Mouse (Mus musculus): ENCODE measurements around the gene Entpd5. TPM values are rescaled to one million over a fixed set of nuclear protein-coding genes. Genes with fewer than 3 reads are reported as not detected.
"Not testable (repeated sequence)": the region's sequence is repeated elsewhere in the genome, so short reads cannot be mapped to it uniquely, and the experiment has no call there.

Entpd5 gene
- polyA plus RNA-seq, 1 experiment: 21.3 TPM

- DNase-seq (ENCODE audit: extremely low spot score in 1 of 2, low spot score in 1 of 2): not testable (repeated sequence)
These were observed 50.1 kb downstream of the Entpd5 start for GRCm38 (mm10) chr12:84358699-84359098.

- DNase-seq (ENCODE audit: extremely low spot score in 1 of 2, low spot score in 1 of 2): peak in 1 of 2 experiments; percentile 15
These were observed 61.6 kb downstream of the Entpd5 start for GRCm38 (mm10) chr12:84347192-84347591.

GRCm38 (mm10) chr12:84336963-84337625, 71.7 kb downstream of the Entpd5 start:
- no peak for DNase-seq (ENCODE audit: extremely low spot score in 1 of 2, low spot score in 1 of 2)

- no peak for DNase-seq (ENCODE audit: extremely low spot score in 1 of 2, low spot score in 1 of 2)
These were observed 81.7 kb downstream of the Entpd5 start for GRCm38 (mm10) chr12:84327111-84327512.

Other genes with a start within 250 kb of the Entpd5 start
- 8.6 and 8.7 TPM in 2 replicates for gene Elmsan1, start 190.1 kb downstream of the Entpd5 start, polyA plus RNA-seq (2012; rRNA removed)
- 34.4 and 39.4 TPM in 2 replicates for gene Ptgr2, start 123.8 kb downstream of the Entpd5 start, polyA plus RNA-seq (2012; rRNA removed)
- gene Zfp410, start 92.2 kb downstream of the Entpd5 start, polyA plus RNA-seq (2012; rRNA removed): 36.9 and 37.2 TPM in 2 replicates
- 34.9 and 38.8 TPM in 2 replicates for gene Coq6, start 47.4 kb downstream of the Entpd5 start, polyA plus RNA-seq (2012; rRNA removed)
- gene Fam161b, start 47.2 kb downstream of the Entpd5 start, polyA plus RNA-seq (2012; rRNA removed): 15.1 and 15.5 TPM in 2 replicates
- 7.2 and 8.5 TPM in 2 replicates for gene Bbof1, start within 50 bp of the Entpd5 start, polyA plus RNA-seq (2012; rRNA removed)
- gene Rnf113a2, start 8.2 kb upstream of the Entpd5 start, polyA plus RNA-seq (2012; rRNA removed): 15.1 and 18.3 TPM in 2 replicates
- 49.0 and 56.4 TPM in 2 replicates for gene Aldh6a1, start 42.0 kb upstream of the Entpd5 start, polyA plus RNA-seq (2012; rRNA removed)
- gene Lin52, start 42.4 kb upstream of the Entpd5 start, polyA plus RNA-seq (2012; rRNA removed): 37.1 and 40.9 TPM in 2 replicates
- gene Vsx2, start 160.7 kb upstream of the Entpd5 start, polyA plus RNA-seq (2012; rRNA removed): 0.27 and 0.28 TPM in 2 replicates
- 26.5 and 28.5 TPM in 2 replicates for gene Abcd4, start 208.4 kb upstream of the Entpd5 start, polyA plus RNA-seq (2012; rRNA removed)
- 0.04 TPM in 1 of 2 replicates, not detected in the other for gene Vrtn, start 232.0 kb upstream of the Entpd5 start, polyA plus RNA-seq (2012; rRNA removed)

Data from frontal cortex, adult 2 months (tissue).